Mouse (Mus musculus): Measurements from ENCODE around the gene Gm29797.

Gene Gm29797

DNA sequence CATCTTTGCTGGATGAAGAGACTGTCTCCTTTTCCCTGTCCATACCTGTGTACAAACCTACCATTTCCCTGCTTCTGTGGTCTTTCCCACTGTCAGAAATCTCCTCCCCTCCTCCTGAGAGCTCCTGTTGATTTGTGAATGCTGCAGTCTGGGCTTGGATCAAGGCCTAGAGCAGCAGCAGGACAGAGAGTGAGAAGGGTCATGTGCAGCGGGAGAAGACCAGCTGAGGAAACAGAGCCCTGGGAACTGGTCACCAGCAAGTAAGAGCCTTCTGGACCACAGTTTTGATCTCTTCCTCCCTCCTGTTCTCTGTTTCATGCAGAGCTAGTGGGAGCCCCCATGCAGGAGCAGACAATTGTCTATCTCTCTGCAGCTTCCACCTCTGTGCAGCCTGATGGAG is 38.9 kb downstream of the Gm29797 start:
- DNase-seq (ENCODE audit: inconsistent age in 2 of 2, low spot score in 1 of 2): no peak

DNA sequence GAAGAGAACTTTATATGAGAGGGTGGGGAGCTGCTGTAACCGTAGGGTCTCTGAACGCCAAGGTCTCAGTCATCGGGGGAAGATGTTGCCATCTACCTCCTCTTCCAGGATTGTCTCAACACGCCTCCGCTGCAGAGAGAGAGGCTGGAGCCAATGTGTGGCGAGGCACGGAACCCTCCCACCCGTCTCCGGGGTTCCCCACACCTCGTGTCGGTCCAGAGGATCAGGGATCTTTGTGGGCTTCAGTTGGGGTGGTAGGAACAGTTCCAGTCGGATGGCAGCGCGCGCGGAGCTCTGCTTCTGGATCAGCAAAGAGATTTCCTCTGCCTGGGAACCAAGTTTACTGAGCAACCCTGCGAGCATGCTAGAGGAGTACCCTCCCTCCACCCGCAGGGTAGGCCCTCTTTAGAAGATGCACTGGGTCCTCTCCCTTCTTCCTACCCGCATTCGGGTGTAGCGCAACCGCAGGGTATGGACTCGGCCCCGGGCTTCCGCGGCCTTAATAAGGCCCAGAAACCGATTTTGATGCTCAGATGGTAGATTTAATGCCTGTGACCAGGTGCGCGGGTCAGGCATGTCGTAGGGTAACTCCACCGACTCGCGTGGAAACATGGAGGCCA is 40.1 kb downstream of the Gm29797 start:
- peak in 1 of 2 experiments; percentile 16 for DNase-seq (ENCODE audit: inconsistent age in 2 of 2, low spot score in 1 of 2)

DNA sequence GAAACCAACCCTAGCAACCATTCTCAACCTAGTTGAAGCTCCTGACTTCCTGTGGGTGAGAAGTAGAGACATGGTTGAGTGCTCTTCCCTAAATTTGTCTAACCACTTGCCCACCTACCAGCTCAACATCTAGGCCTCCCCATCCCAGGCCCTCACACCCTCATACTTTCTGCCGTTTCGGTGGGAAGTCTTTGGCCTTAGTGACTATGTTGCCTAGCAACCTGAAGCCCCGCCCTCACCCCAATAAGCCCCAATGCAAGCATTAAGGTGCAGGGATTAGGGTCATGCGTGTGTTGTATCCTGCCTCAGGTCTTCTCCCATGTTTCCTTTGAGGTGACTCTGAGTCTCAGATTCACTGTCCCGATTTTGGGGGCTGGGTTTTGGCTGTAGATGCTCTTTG is 41.4 kb downstream of the Gm29797 start, which contains the start of gene Lkaaear1:
Gene Lkaaear1 (minus strand): TSS at position 202 of the 400 bp plus-strand sequence.
- DNase-seq (ENCODE audit: inconsistent age in 2 of 2, low spot score in 1 of 2): peak in 1 of 2 experiments; percentile 17

DNA sequence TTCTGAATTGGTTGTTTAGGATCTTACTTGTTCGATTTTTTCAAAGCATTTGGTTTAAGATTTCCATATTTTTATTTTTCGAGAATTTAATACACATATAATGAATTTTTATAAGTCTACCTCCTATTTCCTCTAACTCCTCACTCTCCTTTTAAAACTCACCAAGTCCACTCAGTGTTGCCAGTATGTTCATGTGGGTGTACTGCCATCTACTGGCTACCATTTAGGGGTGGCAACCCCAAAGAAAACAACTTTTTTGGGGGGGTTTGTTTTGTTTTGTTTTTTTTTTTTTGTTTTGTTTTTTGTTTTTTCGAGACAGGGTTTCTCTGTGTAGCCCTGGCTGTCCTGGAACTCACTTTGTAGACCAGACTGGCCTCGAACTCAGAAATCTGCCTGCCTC is 49.8 kb downstream of the Gm29797 start:
- DNase-seq (ENCODE audit: inconsistent age in 2 of 2, low spot score in 1 of 2): peak in 1 of 2 experiments; percentile 65
